Mouse (Mus musculus): ENCODE data around the gene Pld3. TPM values are rescaled to one million over a fixed set of nuclear protein-coding genes. Genes with fewer than 3 reads are reported as not detected.

The Pld3 gene
- polyA plus RNA-seq, 1 experiment from 2014 or later: 139 TPM

DNA sequence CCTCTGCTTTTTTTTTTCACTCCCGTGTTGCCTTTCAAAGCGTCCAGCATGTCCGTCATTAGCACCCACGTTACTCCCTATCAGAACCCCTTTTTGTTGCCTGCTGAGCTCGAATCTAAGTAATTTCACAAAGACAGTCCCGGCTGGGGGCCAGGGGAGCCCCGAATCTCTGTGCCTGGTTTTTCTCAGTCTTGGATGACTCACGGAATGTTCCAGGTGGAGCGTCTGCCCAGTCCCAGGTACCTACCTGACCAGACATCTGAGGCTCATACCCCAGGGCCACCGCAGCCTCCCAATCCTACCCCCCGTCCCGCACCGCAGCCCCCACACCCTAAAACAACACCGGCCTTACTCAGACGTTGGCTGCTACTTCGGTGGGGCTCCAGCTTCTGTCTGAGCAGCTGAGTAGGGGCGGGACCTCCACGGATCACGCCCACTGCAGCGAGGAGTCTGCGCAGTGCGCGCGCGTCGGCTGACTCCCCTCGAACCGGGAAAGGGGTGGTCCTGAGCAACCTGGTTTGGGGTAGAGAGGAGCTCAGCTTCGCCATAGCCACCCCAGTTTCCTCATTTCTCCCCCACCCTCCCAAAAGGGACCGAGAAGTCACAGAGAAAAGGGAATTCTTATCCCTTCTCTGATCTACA, 10.5 kb downstream of the Pld3 start:
- Histone ChIP-seq H3K27me3 (replicated peaks; ENCODE audit: control insufficient read depth, insufficient read depth, low read length) (no peaks in the 10 kb centered on the region), H3K9me3 (ENCODE audit: control insufficient read depth, low read length) (no peaks in the 10 kb centered on the region), H3K4me3 (replicated peaks; ENCODE audit: low read length) (peak overlapping the region; percentile 56), H3K27ac (ENCODE audit: low read length) (no peak overlapping the region), H3K9ac (replicated peaks; ENCODE audit: low read depth, low read length) (peak overlapping the region; percentile 60), H3K4me1 (replicated peaks; ENCODE audit: control insufficient read depth, insufficient read depth, low read length) (peaks cover 14% of the 10 kb centered on the region), H3K4me2 (ENCODE audit: low read length) (peak overlapping the region; percentile 74), H3K36me3 (ENCODE audit: control insufficient read depth, insufficient read depth) (peaks cover 5% of the 10 kb centered on the region)
- peak; percentile 96 for ATAC-seq
- 3% methylated on average over 30 of the region's 30 CpGs for WGBS

DNA sequence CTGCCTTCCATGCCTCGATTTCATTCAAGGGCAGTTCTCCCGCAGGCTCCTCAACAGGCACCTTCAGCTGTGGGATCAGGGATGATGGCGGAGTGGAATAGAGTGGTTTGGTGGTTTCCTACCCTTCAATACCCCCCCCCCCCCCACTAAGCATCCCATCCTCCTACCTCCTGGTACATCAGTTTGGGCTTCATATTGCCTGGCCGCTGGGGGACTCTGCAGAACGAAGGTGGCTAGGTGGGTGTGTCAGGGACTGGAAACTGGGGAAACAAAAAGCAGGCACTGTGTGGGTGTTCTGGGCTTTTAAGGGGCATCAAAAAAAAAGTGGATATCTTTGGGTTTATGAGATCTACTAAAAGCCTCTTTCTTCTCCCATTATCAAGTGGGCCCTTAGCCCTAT, 11.1 kb downstream of the Pld3 start:
- WGBS: 64% methylated on average over 5 of the region's 5 CpGs
- Histone ChIP-seq H3K4me2 (ENCODE audit: low read length) (peak overlapping the region; percentile 74), H3K9ac (replicated peaks; ENCODE audit: low read depth, low read length) (peak overlapping the region; percentile 60), H3K9me3 (ENCODE audit: control insufficient read depth, low read length) (no peaks in the 10 kb centered on the region), H3K36me3 (ENCODE audit: control insufficient read depth, insufficient read depth) (peaks cover 7% of the 10 kb centered on the region), H3K27me3 (replicated peaks; ENCODE audit: control insufficient read depth, insufficient read depth, low read length) (no peaks in the 10 kb centered on the region), H3K4me1 (replicated peaks; ENCODE audit: control insufficient read depth, insufficient read depth, low read length) (peaks cover 14% of the 10 kb centered on the region), H3K4me3 (replicated peaks; ENCODE audit: low read length) (peak overlapping the region; percentile 56), H3K27ac (ENCODE audit: low read length) (no peak overlapping the region)
- ATAC-seq: no peak

DNA sequence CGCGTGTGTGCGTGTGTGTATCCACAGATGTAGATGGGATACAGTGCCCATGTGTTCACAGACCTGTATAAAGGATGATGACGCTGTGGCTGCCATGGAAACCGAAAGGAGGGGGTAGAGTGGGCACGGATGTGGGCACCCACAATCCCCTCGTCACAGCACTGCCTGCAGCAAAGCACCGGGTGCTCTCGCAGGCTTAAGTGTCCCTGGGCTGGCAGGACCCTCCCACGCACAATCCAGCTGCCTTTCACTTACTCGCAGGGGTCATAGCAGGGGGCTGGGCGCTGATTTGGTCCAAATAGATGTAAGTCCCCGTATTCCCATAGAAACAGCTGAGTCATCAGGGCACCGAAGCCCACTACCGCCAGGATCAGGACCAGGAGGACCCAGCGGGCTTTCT, 11.6 kb downstream of the Pld3 start:
- H3K4me3 ChIP-seq (replicated peaks; ENCODE audit: low read length): peak overlapping the region; percentile 56
- H3K4me1 ChIP-seq (replicated peaks; ENCODE audit: control insufficient read depth, insufficient read depth, low read length): peaks cover 14% of the 10 kb centered on the region
- no peak overlapping the region for H3K27ac ChIP-seq (ENCODE audit: low read length)
- H3K27me3 ChIP-seq (replicated peaks; ENCODE audit: control insufficient read depth, insufficient read depth, low read length): no peaks in the 10 kb centered on the region
- H3K9me3 ChIP-seq (ENCODE audit: control insufficient read depth, low read length): no peaks in the 10 kb centered on the region
- WGBS: 63% methylated on average over 16 of the region's 16 CpGs
- H3K36me3 ChIP-seq (ENCODE audit: control insufficient read depth, insufficient read depth): peaks cover 7% of the 10 kb centered on the region
- H3K9ac ChIP-seq (replicated peaks; ENCODE audit: low read depth, low read length): peak overlapping the region; percentile 60
- ATAC-seq: peak; percentile 69
- H3K4me2 ChIP-seq (ENCODE audit: low read length): peak overlapping the region; percentile 74

DNA sequence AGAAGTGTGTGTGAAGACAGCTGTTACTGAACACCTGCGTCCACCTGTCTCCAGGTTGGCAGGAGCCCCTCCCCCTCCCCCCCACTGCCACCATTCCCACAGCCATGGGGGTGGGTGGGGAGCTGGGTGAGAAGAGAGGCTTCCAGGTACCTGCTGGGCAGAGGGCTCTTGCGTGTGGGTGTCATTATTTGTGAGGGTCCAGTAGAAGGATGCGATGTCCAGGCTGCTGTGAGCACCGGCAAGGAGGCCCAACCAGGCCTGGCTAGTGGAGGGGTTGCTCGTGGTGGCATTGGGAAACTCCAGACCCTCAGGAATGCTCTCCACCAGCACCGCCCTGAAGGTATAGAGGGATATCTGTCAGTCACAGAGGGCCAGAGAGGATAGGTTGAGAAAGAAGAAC, 12.1 kb downstream of the Pld3 start:
- Histone ChIP-seq H3K27me3 (replicated peaks; ENCODE audit: control insufficient read depth, insufficient read depth, low read length) (no peaks in the 10 kb centered on the region), H3K4me3 (replicated peaks; ENCODE audit: low read length) (no peak overlapping the region), H3K4me1 (replicated peaks; ENCODE audit: control insufficient read depth, insufficient read depth, low read length) (peaks cover 14% of the 10 kb centered on the region), H3K9me3 (ENCODE audit: control insufficient read depth, low read length) (no peaks in the 10 kb centered on the region), H3K27ac (ENCODE audit: low read length) (no peak overlapping the region), H3K36me3 (ENCODE audit: control insufficient read depth, insufficient read depth) (peaks cover 7% of the 10 kb centered on the region), H3K9ac (replicated peaks; ENCODE audit: low read depth, low read length) (no peak overlapping the region), H3K4me2 (ENCODE audit: low read length) (no peak overlapping the region)
- no peak for ATAC-seq
- WGBS: 92% methylated on average over 6 of the region's 6 CpGs

DNA sequence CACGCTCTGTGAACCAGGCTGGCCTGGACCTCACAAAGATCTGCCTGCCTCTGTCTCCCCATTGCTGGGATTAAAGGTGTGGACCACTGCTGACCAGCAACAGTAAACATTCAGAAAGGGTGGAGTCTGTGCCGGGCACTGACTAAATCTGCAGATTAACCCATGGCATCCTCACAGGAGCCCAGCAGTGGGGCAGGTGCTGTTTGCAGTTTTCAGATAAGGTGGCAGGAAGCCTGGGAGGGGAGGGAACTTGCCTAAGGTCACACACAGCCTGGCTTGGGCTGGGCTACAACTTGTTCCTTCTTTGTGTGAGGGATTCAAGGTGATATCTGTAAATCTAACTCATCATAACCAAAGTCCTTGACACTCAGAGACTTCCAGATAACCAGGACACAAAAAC, 12.5 kb downstream of the Pld3 start:
- Histone ChIP-seq H3K4me1 (replicated peaks; ENCODE audit: control insufficient read depth, insufficient read depth, low read length) (peaks cover 14% of the 10 kb centered on the region), H3K4me3 (replicated peaks; ENCODE audit: low read length) (no peak overlapping the region), H3K36me3 (ENCODE audit: control insufficient read depth, insufficient read depth) (peaks cover 9% of the 10 kb centered on the region), H3K9me3 (ENCODE audit: control insufficient read depth, low read length) (no peaks in the 10 kb centered on the region), H3K27me3 (replicated peaks; ENCODE audit: control insufficient read depth, insufficient read depth, low read length) (no peaks in the 10 kb centered on the region), H3K4me2 (ENCODE audit: low read length) (no peak overlapping the region), H3K27ac (ENCODE audit: low read length) (no peak overlapping the region), H3K9ac (replicated peaks; ENCODE audit: low read depth, low read length) (no peak overlapping the region)
- 72% methylated on average over 2 of the region's 2 CpGs for WGBS
- no peak for ATAC-seq

DNA sequence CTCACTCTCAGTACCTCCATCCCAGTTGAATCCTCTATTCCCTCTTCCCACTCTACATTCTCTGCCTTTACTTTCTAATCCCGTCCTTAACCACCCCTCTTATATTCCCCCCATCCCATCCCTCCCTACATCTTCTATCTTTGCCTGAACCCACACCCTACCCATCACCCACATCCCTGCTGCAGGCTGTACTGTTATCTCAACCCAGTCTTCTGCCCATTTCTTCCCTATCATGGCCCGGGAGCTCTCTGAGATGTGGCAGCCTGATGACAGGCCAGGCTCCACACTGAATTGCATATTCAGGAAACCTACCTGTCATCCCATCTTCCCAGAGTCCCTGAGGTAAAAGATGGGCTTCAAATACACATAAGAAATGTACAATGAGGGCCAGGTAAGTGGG, 14.2 kb downstream of the Pld3 start:
- peaks cover 9% of the 10 kb centered on the region for H3K36me3 ChIP-seq (ENCODE audit: control insufficient read depth, insufficient read depth)
- 96% methylated on average over 2 of the region's 2 CpGs for WGBS
- ATAC-seq: no peak

DNA sequence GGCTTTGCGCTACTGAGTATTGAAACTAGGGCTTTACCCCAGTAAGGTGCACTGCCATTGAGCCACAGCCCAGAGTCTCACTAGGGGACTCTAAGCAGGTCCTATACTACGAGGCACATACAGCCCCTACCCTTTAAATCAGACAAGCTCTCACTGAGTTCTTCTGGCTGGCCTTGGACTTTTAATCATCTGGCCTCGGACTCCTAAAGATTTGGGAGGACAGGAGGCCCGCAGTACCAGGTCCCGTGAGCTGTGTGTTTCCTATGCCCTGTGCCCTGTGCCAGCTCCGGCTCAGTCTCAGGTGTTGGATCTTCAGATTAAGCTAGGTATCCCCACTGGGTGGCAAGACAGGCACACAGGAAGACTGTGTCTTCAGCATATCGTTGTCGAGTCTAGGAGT, 15.0 kb downstream of the Pld3 start:
- Histone ChIP-seq H3K9ac (replicated peaks; ENCODE audit: low read depth, low read length) (no peak overlapping the region), H3K4me1 (replicated peaks; ENCODE audit: control insufficient read depth, insufficient read depth, low read length) (peaks cover 12% of the 10 kb centered on the region), H3K4me3 (replicated peaks; ENCODE audit: low read length) (no peak overlapping the region), H3K27ac (ENCODE audit: low read length) (no peak overlapping the region), H3K9me3 (ENCODE audit: control insufficient read depth, low read length) (no peaks in the 10 kb centered on the region), H3K27me3 (replicated peaks; ENCODE audit: control insufficient read depth, insufficient read depth, low read length) (no peaks in the 10 kb centered on the region), H3K36me3 (ENCODE audit: control insufficient read depth, insufficient read depth) (peaks cover 12% of the 10 kb centered on the region), H3K4me2 (ENCODE audit: low read length) (no peak overlapping the region)
- WGBS: 93% methylated on average over 8 of the region's 8 CpGs
- ATAC-seq: no peak

More for the DNA sequence above, 14.2 kb downstream of the Pld3 start:
- peaks cover 14% of the 10 kb centered on the region for H3K4me1 ChIP-seq (replicated peaks; ENCODE audit: control insufficient read depth, insufficient read depth, low read length)
- no peak overlapping the region for H3K27ac ChIP-seq (ENCODE audit: low read length)
- H3K9me3 ChIP-seq (ENCODE audit: control insufficient read depth, low read length): no peaks in the 10 kb centered on the region
- no peak overlapping the region for H3K4me3 ChIP-seq (replicated peaks; ENCODE audit: low read length)
- no peak overlapping the region for H3K9ac ChIP-seq (replicated peaks; ENCODE audit: low read depth, low read length)
- no peak overlapping the region for H3K4me2 ChIP-seq (ENCODE audit: low read length)
- no peaks in the 10 kb centered on the region for H3K27me3 ChIP-seq (replicated peaks; ENCODE audit: control insufficient read depth, insufficient read depth, low read length)

DNA sequence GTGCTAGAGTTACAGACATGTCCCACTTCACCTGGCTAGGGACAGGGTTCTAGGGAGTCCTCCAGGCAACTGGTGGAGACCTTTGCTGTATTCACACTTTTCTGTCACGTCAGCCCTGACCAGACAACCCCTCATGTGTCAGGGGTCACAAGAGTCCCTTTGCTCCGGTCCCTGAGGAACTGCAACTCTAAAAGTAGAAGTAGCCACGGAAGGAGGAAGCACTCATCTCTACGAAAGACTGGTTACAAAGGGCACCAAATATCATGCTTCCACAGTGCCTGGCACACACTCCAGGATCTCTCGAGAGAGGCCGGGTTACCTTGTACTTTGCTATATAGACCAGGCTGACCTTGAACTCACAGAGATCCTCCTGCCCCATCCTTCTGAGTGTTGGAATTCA, 16.4 kb downstream of the Pld3 start:
- Histone ChIP-seq H3K4me2 (ENCODE audit: low read length) (no peak overlapping the region), H3K9me3 (ENCODE audit: control insufficient read depth, low read length) (no peaks in the 10 kb centered on the region), H3K4me3 (replicated peaks; ENCODE audit: low read length) (no peak overlapping the region), H3K27ac (ENCODE audit: low read length) (no peak overlapping the region), H3K9ac (replicated peaks; ENCODE audit: low read depth, low read length) (no peak overlapping the region), H3K4me1 (replicated peaks; ENCODE audit: control insufficient read depth, insufficient read depth, low read length) (peaks cover 4% of the 10 kb centered on the region), H3K36me3 (ENCODE audit: control insufficient read depth, insufficient read depth) (peaks cover 19% of the 10 kb centered on the region), H3K27me3 (replicated peaks; ENCODE audit: control insufficient read depth, insufficient read depth, low read length) (no peaks in the 10 kb centered on the region)
- 92% methylated on average over 6 of the region's 6 CpGs for WGBS
- no peak for ATAC-seq

DNA sequence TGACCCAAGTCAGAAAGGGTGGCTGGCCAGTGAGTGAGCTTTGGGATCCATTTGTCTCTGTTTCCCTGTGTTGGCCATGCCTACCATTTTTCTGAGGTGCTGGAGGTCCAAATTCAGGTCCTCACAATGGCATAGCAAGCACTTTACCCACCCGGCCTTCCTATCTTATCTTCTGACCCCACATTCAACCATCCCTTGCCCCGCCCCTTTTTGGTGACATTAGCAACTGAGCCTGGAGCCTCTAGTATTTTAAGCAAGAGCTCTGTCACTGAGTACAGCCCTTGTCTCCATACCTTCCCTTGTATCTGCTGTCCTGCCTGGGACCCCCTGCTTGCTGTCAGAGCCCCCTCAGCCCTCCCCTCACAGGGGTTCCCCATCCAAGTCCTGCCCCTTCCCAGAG, 17.6 kb downstream of the Pld3 start:
- H3K4me2 ChIP-seq (ENCODE audit: low read length): no peak overlapping the region
- H3K9me3 ChIP-seq (ENCODE audit: control insufficient read depth, low read length): no peaks in the 10 kb centered on the region
- H3K27me3 ChIP-seq (replicated peaks; ENCODE audit: control insufficient read depth, insufficient read depth, low read length): no peaks in the 10 kb centered on the region
- no peaks in the 10 kb centered on the region for H3K4me1 ChIP-seq (replicated peaks; ENCODE audit: control insufficient read depth, insufficient read depth, low read length)
- peaks cover 19% of the 10 kb centered on the region for H3K36me3 ChIP-seq (ENCODE audit: control insufficient read depth, insufficient read depth)
- H3K4me3 ChIP-seq (replicated peaks; ENCODE audit: low read length): no peak overlapping the region
- no peak overlapping the region for H3K9ac ChIP-seq (replicated peaks; ENCODE audit: low read depth, low read length)
- ATAC-seq: no peak
- H3K27ac ChIP-seq (ENCODE audit: low read length): no peak overlapping the region
- WGBS: 85% methylated on average over 2 of the region's 2 CpGs

Measured in forebrain, embryonic 16.5 days (tissue).